Mouse (Mus musculus) limb, embryonic 14.5 days (tissue): ENCODE results near the gene Sars2. TPM values are rescaled to one million over a fixed set of nuclear protein-coding genes. Genes with fewer than 3 reads are reported as not detected.

ENCODE experiments used
- ATAC-seq: fragments of 200-750 bp; cut with Nextera tagmentation; 2 replicates; pipeline ENCODE4 v1.8.0; 2017; ENCODE audit warnings: low read depth, moderate number of reproducible peaks, moderate TSS enrichment; ENCODE audit not compliant: low FRiP score
- DNase-seq: peaks from one replicate; pipeline ENCODE4 v3.0.0-alpha.2; 2015; ENCODE audit warnings: low spot score
- H3K27ac ChIP-seq: fragments of 300-500 bp; sonication (generic); replicated peaks from 2 replicates; pipeline ENCODE4 v1.5.1; 2014; ENCODE audit warnings: low read depth, mild to moderate bottlenecking, low read length, moderate library complexity, mixed read lengths
- H3K27me3 ChIP-seq: fragments of 300-500 bp; sonication (generic); 2 replicates; pipeline ENCODE4 v1.6.1; 2014; ENCODE audit warnings: low read length, mixed read lengths; ENCODE audit not compliant: control insufficient read depth, insufficient read depth
- H3K36me3 ChIP-seq: fragments of 300-500 bp; sonication (generic); 2 replicates; pipeline ENCODE4 v1.6.1; 2014; ENCODE audit warnings: mild to moderate bottlenecking, low read length, moderate library complexity, mixed read lengths; ENCODE audit not compliant: control insufficient read depth, insufficient read depth
- H3K4me1 ChIP-seq: fragments of 300-500 bp; sonication (generic); 2 replicates; pipeline ENCODE4 v1.6.1; 2014; ENCODE audit warnings: antibody characterized with exemption, low read length, mixed read lengths; ENCODE audit not compliant: control insufficient read depth, insufficient read depth
- H3K4me2 ChIP-seq: fragments of 300-500 bp; sonication (generic); replicated peaks from 2 replicates; pipeline ENCODE4 v1.6.1; 2014; ENCODE audit warnings: low read depth, mild to moderate bottlenecking, low read length, moderate library complexity; ENCODE audit not compliant: severe bottlenecking
- H3K4me3 ChIP-seq: fragments of 300-500 bp; sonication (generic); replicated peaks from 2 replicates; pipeline ENCODE4 v1.5.1; 2014; ENCODE audit warnings: low read length
- H3K9ac ChIP-seq: fragments of 300-500 bp; sonication (generic); 2 replicates; pipeline ENCODE4 v1.6.1; 2014; ENCODE audit warnings: mild to moderate bottlenecking, low read depth, low read length, moderate library complexity; ENCODE audit not compliant: severe bottlenecking
- H3K9me3 ChIP-seq: fragments of 300-500 bp; sonication (generic); 2 replicates; pipeline ENCODE4 v1.6.1; 2016; ENCODE audit warnings: low read length; ENCODE audit not compliant: control insufficient read depth
- POLR2A ChIP-seq: fragments of 200-500 bp; IDR thresholded peaks from 2 replicates; pipeline ENCODE4 v1.8.0; 2012; ENCODE audit warnings: inconsistent platforms, mild to moderate bottlenecking, moderate library complexity, borderline replicate concordance; ENCODE audit not compliant: insufficient read depth, insufficient read length; ENCODE audit errors: extremely low read depth
- WGBS: fragments of 180-500 bp; shearing (Covaris S2); extraction: QIAGEN DNeasy Blood & Tissue Kit; methylation state at CpG from one replicate; pipeline ENCODE4 v1.1.7; 2014; 5-methylcytosine and 5-hydroxymethylcytosine counted together
- polyA plus RNA-seq, 2 experiments: library from polyadenylated mRNA; depleted of rRNA in 1 of 2; stranded (reverse) in 1 of 2; unstranded in 1 of 2; fragments of >200 nt; fragmentation: Nextera tagmentation in 1 of 2; extraction: Ambion mirVana in 1 of 2; gene quantifications; 2 replicates each; pipeline versions ENCODE4 v1.2.1 to v1.2.3; 2012 to 2014

The Sars2 gene
- polyA plus RNA-seq, 2 experiments = 22.0 to 32.6 TPM

GRCm38 (mm10) chr7:28761907-28762306 lies 20.1 kb downstream of the Sars2 start:
- Histone ChIP-seq H3K27me3 (peaks cover under 1% of the 10 kb centered on the region; the same call in 1 of the 2 replicates), H3K9me3 (no peaks in the 10 kb centered on the region), H3K9ac (no peak overlapping the region), H3K36me3 (peaks cover 45% of the 10 kb centered on the region), H3K27ac (no peak overlapping the region), H3K4me3 (no peak overlapping the region), H3K4me1 (peaks cover 3% of the 10 kb centered on the region; the same call in 1 of the 2 replicates), H3K4me2 (no peak overlapping the region)
- 91% methylated on average over 9 of the region's 9 CpGs for WGBS
- no peak for DNase-seq
- no peak for TF ChIP-seq POLR2A
- no peak for ATAC-seq

- Histone ChIP-seq H3K9me3 (no peaks in the 10 kb centered on the region), H3K36me3 (peaks cover 26% of the 10 kb centered on the region), H3K4me3 (no peak overlapping the region), H3K4me1 (peaks cover 14% of the 10 kb centered on the region), H3K27ac (no peak overlapping the region), H3K4me2 (peak overlapping the region; percentile 74), H3K9ac (no peak overlapping the region), H3K27me3 (no peaks in the 10 kb centered on the region)
- WGBS = 91% methylated on average over 6 of the region's 6 CpGs
- DNase-seq (no peak), ATAC-seq (no peak)
- TF ChIP-seq POLR2A = no peak
Measured at GRCm38 (mm10) chr7:28765211-28765610, 23.4 kb downstream of the Sars2 start.

- peak within 1 kb of the TSS; percentile 72 for H3K4me3 ChIP-seq
- 0 out of 2 replicates have a peak, but pooled peaks have one; percentile 15 for TF ChIP-seq POLR2A
- DNase-seq (peak; percentile 100), ATAC-seq (peak; percentile 99)
- H3K9ac ChIP-seq = peak within 1 kb of the TSS; percentile 72
- WGBS = under 1% methylated on average over 44 of the region's 45 CpGs
- no peak within 1 kb of the TSS for H3K27ac ChIP-seq
- peaks cover 14% of the 10 kb centered on the region for H3K4me1 ChIP-seq
- H3K4me2 ChIP-seq = peak within 1 kb of the TSS; percentile 74
- H3K36me3 ChIP-seq = peaks cover 17% of the 10 kb centered on the region
- H3K9me3 ChIP-seq = no peaks in the 10 kb centered on the region
- H3K27me3 ChIP-seq = no peaks in the 10 kb centered on the region
Measured at GRCm38 (mm10) chr7:28766173-28766879, 24.5 kb downstream of the Sars2 start, which contains the start of gene Sirt2. TSS of gene Sirt2 (plus strand) at chr7:28766735.

GRCm38 (mm10) chr7:28766910-28767309 lies 25.1 kb downstream of the Sars2 start:
- DNase-seq (no peak), ATAC-seq (no peak; the same call in 1 of the 2 replicates)
- H3K27ac ChIP-seq = no peak overlapping the region
- H3K9ac ChIP-seq = peak overlapping the region; percentile 72
- H3K4me2 ChIP-seq = peak overlapping the region; percentile 61
- TF ChIP-seq POLR2A = no peak
- H3K27me3 ChIP-seq = no peaks in the 10 kb centered on the region
- H3K4me1 ChIP-seq = peaks cover 14% of the 10 kb centered on the region
- 5% methylated on average over 14 of the region's 14 CpGs for WGBS
- H3K9me3 ChIP-seq = no peaks in the 10 kb centered on the region
- peak overlapping the region; percentile 72 for H3K4me3 ChIP-seq
- H3K36me3 ChIP-seq = peaks cover 11% of the 10 kb centered on the region; the same call in 1 of the 2 replicates

- WGBS = 55% methylated on average over 7 of the region's 7 CpGs
- Histone ChIP-seq H3K27me3 (no peaks in the 10 kb centered on the region), H3K27ac (no peak within 1 kb of the TSS), H3K9ac (peak within 1 kb of the TSS; percentile 72), H3K4me1 (peaks cover 14% of the 10 kb centered on the region), H3K36me3 (peaks cover 11% of the 10 kb centered on the region; the same call in 1 of the 2 replicates), H3K4me2 (peak within 1 kb of the TSS; percentile 74), H3K9me3 (no peaks in the 10 kb centered on the region), H3K4me3 (peak within 1 kb of the TSS; percentile 72)
- no peak for DNase-seq
- ATAC-seq = no peak
- no peak for TF ChIP-seq POLR2A
Measured at GRCm38 (mm10) chr7:28767462-28767965, 25.7 kb downstream of the Sars2 start, which contains the start of gene Nfkbib. TSS of gene Nfkbib (minus strand) at chr7:28767512.
